ENCODE assay signal across 7 mouse cellular contexts in the genomic region with DNA sequence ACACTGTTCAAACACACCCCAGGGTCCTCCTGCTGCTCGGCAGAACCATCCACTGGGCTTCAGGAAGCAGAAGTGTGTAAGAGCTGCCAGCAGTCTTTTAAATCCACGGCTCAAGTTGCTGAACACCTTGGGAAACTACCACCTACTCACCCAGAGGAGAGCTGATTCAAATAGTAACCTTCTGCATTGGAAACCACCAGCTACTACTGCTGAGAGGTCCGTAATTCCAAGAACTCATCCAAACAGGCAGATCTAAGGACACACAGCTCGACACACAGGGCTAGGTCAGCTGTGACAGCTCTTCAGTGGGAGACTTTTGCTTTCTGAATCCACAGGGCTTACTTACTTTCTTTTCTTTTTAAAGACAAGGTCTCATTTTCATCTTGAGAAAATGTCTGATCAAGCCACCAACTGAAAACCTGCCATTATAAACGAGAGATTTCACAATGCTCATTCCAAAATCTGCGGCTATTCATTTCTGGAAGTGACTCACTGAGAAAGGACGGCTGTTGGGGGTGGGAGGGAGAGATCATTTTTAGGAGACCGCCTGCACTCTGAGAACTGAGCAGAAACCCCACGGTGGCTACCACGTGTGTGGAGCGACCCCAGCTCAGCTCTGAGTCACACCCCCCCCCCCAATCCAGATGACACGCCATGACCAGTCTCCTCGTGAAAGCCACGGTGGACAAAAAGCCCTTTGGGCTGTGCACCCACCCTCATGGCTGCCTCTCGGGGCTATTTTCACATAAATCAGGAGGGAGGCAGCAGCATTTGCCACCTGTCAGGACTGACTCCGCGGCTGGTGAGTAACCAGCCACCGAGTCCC.
DNase-seq lines count a peak whose midpoint lies in the region; ATAC-seq and TF ChIP-seq lines count a peak whose summit lies in the region.

No protein-coding gene starts in this region.

- peak; percentile 97 for DNase-seq in 3T3-L1 (ENCODE audit: low read depth, low spot score)
- no peak for DNase-seq in liver, embryonic 13.5 days
- no peak for DNase-seq in left cerebral cortex, postnatal 10 days (ENCODE audit: extremely low spot score in 1 of 2, low spot score in 2 of 2)

- intact Hi-C loops in left cerebral cortex, postnatal 10 days (cut with DNase I) = no loop called here

- H3K36me3 ChIP-seq in heart, embryonic 12.5 days = no peaks in the 10 kb centered on the region
- peaks cover 5% of the 10 kb centered on the region; the same call in 1 of the 2 replicates for H3K36me3 ChIP-seq in liver, embryonic 13.5 days

- H3K9me3 ChIP-seq in heart, embryonic 12.5 days (replicated peaks) = no peaks in the 10 kb centered on the region
- H3K9me3 ChIP-seq in liver, embryonic 13.5 days (replicated peaks) = no peaks in the 10 kb centered on the region

- no peak for TF ChIP-seq CTCF in olfactory bulb, adult 2 months (IDR thresholded peaks at IDR 0.05; ENCODE audit: insufficient read depth, low read depth, low read length)

- no peak overlapping the region for H3K27ac ChIP-seq in heart, embryonic 12.5 days (ENCODE audit: poor library complexity, severe bottlenecking)
- no peak overlapping the region for H3K27ac ChIP-seq in liver, embryonic 13.5 days
- H3K27ac ChIP-seq in olfactory bulb, adult 2 months (ENCODE audit: insufficient read depth, low read depth, low read length) = peak overlapping the region; percentile 49; the same call in 1 of the 2 replicates

- H3K4me2 ChIP-seq in heart, embryonic 12.5 days = peak overlapping the region; percentile 40
- peak overlapping the region; percentile 28; the same call in 1 of the 2 replicates for H3K4me2 ChIP-seq in liver, embryonic 13.5 days

- WGBS in heart, embryonic 12.5 days = 43% methylated on average over 18 of the region's 18 CpGs
- WGBS in liver, embryonic 13.5 days (ENCODE audit: insufficient replicate concordance) = 44% methylated on average over 18 of the region's 18 CpGs
- 10% methylated on average over 18 of the region's 18 CpGs for WGBS in olfactory bulb, adult 2 months

- ATAC-seq in CD4-positive, CD25-positive, alpha-beta regulatory T cell, adult 4 months = peak; percentile 36
- ATAC-seq in heart, embryonic 12.5 days (ENCODE audit: insufficient number of reproducible peaks, low FRiP score) = no peak
- ATAC-seq in liver, embryonic 13.5 days (ENCODE audit: low read depth) = no peak
- ATAC-seq in monocyte, adult 5-6 weeks (replicated peaks; ENCODE audit: insufficient number of reproducible peaks, low FRiP score, low TSS enrichment, poor library complexity, severe bottlenecking) = no peak

- H3K4me3 ChIP-seq in heart, embryonic 12.5 days = no peak overlapping the region
- no peak overlapping the region for H3K4me3 ChIP-seq in liver, embryonic 13.5 days (replicated peaks)
- 0 out of 2 replicates have a peak overlapping the region, but pooled peaks have one; percentile 8 for H3K4me3 ChIP-seq in olfactory bulb, adult 2 months (ENCODE audit: insufficient read depth, low read depth, low read length)

- peak overlapping the region; percentile 15; the same call in 1 of the 2 replicates for H3K9ac ChIP-seq in heart, embryonic 12.5 days
- no peak overlapping the region for H3K9ac ChIP-seq in liver, embryonic 13.5 days

- no peak for TF ChIP-seq POLR2A in olfactory bulb, adult 2 months (IDR thresholded peaks at IDR 0.05; ENCODE audit: insufficient read depth, low read depth, low read length)

- H3K27me3 ChIP-seq in heart, embryonic 12.5 days (replicated peaks) = no peaks in the 10 kb centered on the region
- H3K27me3 ChIP-seq in liver, embryonic 13.5 days = no peaks in the 10 kb centered on the region

- peaks cover 29% of the 10 kb centered on the region for H3K4me1 ChIP-seq in heart, embryonic 12.5 days (replicated peaks)
- H3K4me1 ChIP-seq in liver, embryonic 13.5 days (replicated peaks) = peaks cover 61% of the 10 kb centered on the region
- peaks cover 44% of the 10 kb centered on the region for H3K4me1 ChIP-seq in olfactory bulb, adult 2 months (ENCODE audit: control insufficient read depth, insufficient read depth, low read length)
